Mouse (Mus musculus) cerebellum, adult 2 months (tissue): Measurements from ENCODE around the gene 5730455P16Rik. TPM values are rescaled to one million over a fixed set of nuclear protein-coding genes. Genes with fewer than 3 reads are reported as not detected.
"Not testable (repeated sequence)": the region's sequence is repeated elsewhere in the genome, so short reads cannot be mapped to it uniquely, and the experiment has no call there.

ENCODE experiments used
- DNase-seq, 2 experiments: peaks; one replicate each; pipeline ENCODE4 v3.0.0; 2021
- H3K27ac ChIP-seq: fragments of 200-500 bp; 2 replicates; pipeline ENCODE4 v1.5.1; 2012; ENCODE audit warnings: low read length, control low read depth, inconsistent platforms; ENCODE audit not compliant: insufficient read depth
- H3K27me3 ChIP-seq: fragments of 200-500 bp; 2 replicates; pipeline ENCODE4 v1.6.1; 2012; ENCODE audit warnings: inconsistent platforms, mild to moderate bottlenecking, low read length, moderate library complexity; ENCODE audit not compliant: control insufficient read depth, insufficient read depth
- H3K4me1 ChIP-seq: fragments of 200-500 bp; 2 replicates; pipeline ENCODE4 v1.6.1; 2011; ENCODE audit warnings: low read length; ENCODE audit not compliant: control insufficient read depth, insufficient read depth
- H3K4me3 ChIP-seq: fragments of 200-500 bp; replicated peaks from 2 replicates; pipeline ENCODE3; 2011; ENCODE audit warnings: mild to moderate bottlenecking, low read depth, low read length, control low read depth; ENCODE audit not compliant: insufficient read depth
- CTCF ChIP-seq: fragments of 200-500 bp; IDR thresholded peaks from 2 replicates; pipeline ENCODE4 v1.5.1; 2011; ENCODE audit warnings: low read depth, mild to moderate bottlenecking, control low read depth, low read length, moderate library complexity, borderline replicate concordance; ENCODE audit not compliant: insufficient read depth
- POLR2A ChIP-seq: fragments of 200-500 bp; IDR thresholded peaks from 2 replicates; pipeline ENCODE4 v1.6.1; 2011; ENCODE audit warnings: low read length, control low read depth, borderline replicate concordance; ENCODE audit not compliant: insufficient read depth
- WGBS: fragments of 180-500 bp; shearing (Covaris S2); methylation state at CpG from one replicate; pipeline ENCODE4 v1.1.7; 2018; 5-methylcytosine and 5-hydroxymethylcytosine counted together
- polyA plus RNA-seq: library from polyadenylated mRNA; depleted of rRNA; stranded (reverse); fragments of >200 nt; gene quantifications from 2 replicates; pipeline ENCODE4 v1.2.3, GENCODE M21; 2012; rRNA removed

Gene 5730455P16Rik
- 33.5 and 34.4 TPM in 2 replicates for polyA plus RNA-seq

DNA sequence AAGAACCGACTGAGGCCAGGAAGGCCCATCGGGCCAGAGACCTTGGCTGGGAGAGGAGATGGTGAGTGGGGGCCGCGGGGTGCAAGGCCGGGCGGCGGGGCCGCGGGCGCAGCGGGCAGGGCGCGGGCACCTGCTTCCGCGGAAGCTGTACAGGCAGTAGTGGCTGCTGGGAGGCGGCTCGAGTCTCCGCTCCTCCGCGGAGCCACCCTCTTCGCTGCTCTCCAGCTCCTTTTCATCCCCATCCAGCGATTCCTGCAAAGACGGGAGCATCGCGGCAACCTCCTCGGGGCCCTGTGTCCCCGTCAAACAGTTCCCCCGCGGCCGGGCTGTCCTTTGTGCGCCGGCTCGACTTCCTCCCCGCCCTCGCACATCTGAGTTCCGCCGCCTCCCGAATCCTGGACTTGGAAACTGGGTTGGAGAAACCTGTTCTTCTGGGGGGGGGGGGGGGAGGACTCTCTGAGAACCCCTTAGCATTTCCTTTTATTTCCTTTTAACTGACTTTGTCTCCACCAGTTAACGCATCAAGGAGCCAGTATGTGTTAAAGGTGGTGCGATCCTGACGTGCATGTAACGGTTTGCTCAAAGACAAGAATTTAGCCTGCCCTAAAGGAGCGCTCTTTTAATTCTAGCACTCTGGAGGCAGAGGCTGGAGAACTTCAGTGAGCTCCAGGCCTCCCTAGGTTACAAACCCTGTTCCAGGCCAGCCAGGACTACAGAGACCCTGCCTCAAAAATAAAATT, at the start of gene 5730455P16Rik:
TSS of gene 5730455P16Rik (minus strand) at position 323 of the 740 bp plus-strand sequence.
- H3K27ac ChIP-seq, result peak within 1 kb of the TSS; percentile 92
- H3K27me3 ChIP-seq, result no peaks in the 10 kb centered on the region
- peak within 1 kb of the TSS; percentile 95 for H3K4me3 ChIP-seq
- peak; percentile 80 for TF ChIP-seq POLR2A
- no peak for TF ChIP-seq CTCF
- DNase-seq, result peak; percentile 87 to 91
- no peaks in the 10 kb centered on the region; the same call in 1 of the 2 replicates for H3K4me1 ChIP-seq
- 2% methylated on average over 40 of the region's 43 CpGs for WGBS

DNA sequence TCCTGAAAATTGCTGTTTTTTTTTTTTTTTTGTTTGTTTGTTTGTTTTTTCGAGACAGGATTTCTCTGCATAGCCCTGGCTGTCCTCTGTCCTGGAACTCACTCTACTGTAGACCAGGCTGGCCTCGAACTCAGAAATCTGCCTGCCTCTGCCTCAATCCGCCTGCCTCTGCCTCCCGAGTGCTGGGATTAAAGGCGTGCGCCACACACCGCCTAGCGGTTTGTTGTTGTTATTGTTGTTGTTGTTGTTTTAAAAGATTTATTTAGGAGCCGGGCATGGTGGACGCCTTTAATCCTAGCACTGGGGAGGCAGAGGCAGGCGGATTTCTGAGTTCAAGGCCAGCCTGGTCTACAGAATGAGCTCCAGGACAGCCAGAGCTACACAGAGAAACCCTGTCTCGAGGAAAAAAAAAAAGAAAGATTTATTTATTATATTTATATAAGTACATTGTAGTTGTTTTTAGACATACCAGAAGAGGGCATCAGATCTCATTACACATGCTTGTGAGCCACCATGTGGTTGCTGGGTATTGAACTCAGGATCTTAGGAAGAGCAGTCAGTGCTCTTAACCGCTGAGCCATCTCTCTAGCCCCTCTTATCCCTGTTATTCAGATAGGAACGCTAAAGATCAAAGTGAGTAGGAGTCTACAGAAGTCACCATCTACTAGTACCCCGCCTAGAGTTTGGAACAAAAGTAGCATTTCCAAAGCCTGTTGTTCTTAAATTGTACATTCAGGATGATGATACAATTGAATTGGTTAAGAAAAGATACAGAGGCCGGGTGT, 48.4 kb upstream of the 5730455P16Rik start:
- not testable (repeated sequence) for H3K27ac ChIP-seq, H3K4me3 ChIP-seq, H3K4me1 ChIP-seq, H3K27me3 ChIP-seq, DNase-seq
- 81% methylated on average over 16 of the region's 16 CpGs for WGBS

DNA sequence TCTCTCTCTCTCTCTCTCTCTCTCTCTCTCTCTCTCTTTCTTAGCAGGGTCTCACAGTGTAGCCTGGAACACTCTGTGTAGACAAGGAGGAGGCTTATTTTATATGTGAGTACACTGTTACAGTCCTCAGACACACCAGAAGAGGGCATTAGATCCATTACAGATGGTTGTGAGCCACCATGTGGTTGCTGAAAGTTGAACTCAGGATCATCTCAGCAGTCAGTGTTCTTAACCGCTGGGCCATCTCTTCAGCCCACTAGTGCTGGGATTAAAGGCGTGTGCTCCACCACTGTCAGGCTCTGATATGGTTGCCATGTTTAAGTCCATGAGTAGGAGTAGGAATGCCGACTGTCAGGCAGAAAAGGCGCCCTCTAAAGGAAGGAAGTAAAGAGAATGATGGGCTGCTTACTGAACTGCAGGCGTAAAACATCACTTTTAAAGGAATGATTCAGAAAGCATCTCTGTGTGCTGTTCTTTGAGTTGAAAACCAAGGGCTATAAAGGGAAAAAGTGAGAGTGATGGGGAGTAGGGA, 47.5 kb upstream of the 5730455P16Rik start:
- Histone ChIP-seq H3K4me1 (no peaks in the 10 kb centered on the region; the same call in 1 of the 2 replicates), H3K4me3 (no peak overlapping the region), H3K27ac (no peak overlapping the region), H3K27me3 (no peaks in the 10 kb centered on the region)
- DNase-seq, result no peak
- 63% methylated on average over 5 of the region's 5 CpGs for WGBS
- TF ChIP-seq CTCF, result no peak
- no peak for TF ChIP-seq POLR2A

DNA sequence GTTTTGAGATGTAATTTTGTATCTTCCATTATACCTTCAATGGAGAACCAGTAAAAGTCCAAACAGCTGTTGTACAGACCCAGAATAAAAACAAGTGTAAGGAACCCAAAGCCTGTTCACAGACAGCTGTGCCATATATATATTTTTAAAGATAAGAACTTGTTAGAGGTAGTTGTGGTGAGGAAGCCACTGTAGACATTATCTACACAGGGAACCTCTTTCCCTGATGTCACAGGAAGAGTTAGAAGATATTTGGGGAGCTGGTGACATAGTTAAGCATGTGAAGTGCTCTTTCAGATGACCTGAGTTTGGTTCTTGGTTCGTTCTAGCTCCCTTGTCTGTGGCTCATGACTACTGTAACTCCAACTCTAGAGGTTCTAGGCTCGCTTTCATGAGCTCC, 46.9 kb upstream of the 5730455P16Rik start:
- no peaks in the 10 kb centered on the region for H3K27me3 ChIP-seq
- TF ChIP-seq CTCF, result no peak
- TF ChIP-seq POLR2A, result no peak

DNA sequence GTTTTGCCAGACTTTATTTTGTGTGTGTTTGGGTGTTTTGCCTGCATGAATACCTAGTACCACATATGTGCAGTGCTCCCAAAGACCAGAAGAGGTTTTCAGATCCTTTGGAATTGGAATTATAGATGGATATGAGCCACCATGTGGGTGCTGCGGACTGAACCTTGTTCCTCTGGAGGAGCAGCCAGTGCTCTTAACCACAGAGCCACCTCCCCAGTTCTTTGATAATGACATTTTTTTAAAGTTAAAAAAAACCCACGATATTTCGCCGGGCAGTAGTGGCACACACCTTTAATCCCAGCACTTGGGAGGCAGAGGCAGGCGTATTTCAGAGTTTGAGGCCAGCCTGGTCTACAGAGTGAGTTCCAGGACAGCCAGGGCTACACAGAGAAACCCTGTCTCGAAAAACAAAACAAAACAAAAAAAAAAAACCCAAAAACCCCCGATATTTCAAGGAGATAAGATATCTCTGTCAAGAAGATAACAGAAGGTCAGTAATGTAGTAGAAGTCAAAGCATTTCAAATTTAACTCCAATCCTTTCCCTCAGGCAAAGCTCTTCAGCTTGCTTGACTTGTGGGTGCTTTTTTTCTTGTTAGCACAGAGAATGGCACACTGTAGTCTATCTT, 43.7 kb upstream of the 5730455P16Rik start:
- Histone ChIP-seq H3K27ac (no peak overlapping the region), H3K4me3 (no peak overlapping the region), H3K27me3 (no peaks in the 10 kb centered on the region), H3K4me1 (no peaks in the 10 kb centered on the region)
- TF ChIP-seq POLR2A (no peak), CTCF (no peak)
- DNase-seq, result no peak
- 86% methylated on average over 7 of the region's 7 CpGs for WGBS

More for the DNA sequence above, 46.9 kb upstream of the 5730455P16Rik start:
- H3K4me3 ChIP-seq, result no peak overlapping the region
- no peak overlapping the region for H3K27ac ChIP-seq
- H3K4me1 ChIP-seq, result no peaks in the 10 kb centered on the region; the same call in 1 of the 2 replicates
- no peak for DNase-seq
- 82% methylated on average over 2 of the region's 2 CpGs for WGBS

DNA sequence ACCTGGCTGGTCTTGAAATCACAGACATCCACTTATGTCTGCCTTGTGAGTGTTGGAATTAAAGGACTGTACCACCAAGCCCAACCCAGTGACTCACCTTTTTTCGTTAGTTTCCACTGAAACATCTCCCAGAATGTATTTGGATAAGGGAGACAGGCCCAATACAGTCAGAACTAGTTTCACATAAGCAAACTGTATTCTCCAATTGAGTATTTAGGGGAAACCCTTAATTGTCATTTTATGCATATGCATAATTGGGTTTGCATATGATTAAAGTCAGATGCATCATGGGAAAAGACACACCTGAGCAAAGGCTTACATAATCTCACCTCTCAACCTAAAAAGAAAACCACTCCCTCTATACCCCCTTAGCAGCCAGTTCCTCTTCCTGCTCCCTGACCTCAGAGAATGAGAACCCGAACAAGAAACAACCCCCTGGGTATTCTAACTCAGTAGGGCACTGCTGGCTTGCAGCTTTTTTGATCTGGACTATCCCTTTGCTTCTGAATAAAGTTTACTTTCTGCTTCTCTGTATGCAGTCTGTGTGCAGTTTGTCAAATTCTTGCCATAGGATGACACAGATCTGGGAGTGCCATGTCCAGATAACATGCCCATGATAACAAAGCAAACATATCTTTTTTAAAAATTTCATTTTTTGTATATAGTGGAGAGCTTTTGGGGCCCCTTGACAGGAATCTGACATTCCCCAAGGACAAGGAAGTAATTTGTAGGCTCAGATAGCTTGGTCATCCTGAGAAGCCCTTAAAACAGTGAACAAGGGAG, 42.6 kb upstream of the 5730455P16Rik start:
- Histone ChIP-seq H3K4me3 (no peak overlapping the region), H3K4me1 (no peaks in the 10 kb centered on the region), H3K27me3 (no peaks in the 10 kb centered on the region), H3K27ac (no peak overlapping the region)
- TF ChIP-seq POLR2A (no peak), CTCF (no peak)
- no peak for DNase-seq
- WGBS, result 50% methylated on average over 2 of the region's 2 CpGs

DNA sequence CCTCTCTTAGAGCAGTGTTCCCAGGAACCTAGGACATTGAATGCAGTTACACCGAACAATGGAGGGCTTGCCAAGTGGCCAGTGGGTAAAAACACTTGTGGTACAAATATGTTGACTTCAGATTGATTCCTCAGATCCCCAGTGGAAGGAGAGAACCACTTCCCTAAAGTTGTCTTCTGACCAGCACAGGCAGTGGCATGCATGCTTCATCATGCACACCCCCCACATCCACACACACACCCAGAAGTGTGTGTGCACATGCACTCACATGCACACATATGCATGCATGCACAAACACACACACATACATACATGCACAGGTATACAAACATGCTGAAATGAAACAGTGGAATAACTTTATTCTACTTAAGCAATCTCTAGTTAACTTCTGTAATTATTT, 41.9 kb upstream of the 5730455P16Rik start:
- 89% methylated on average over 1 of the region's 1 CpGs for WGBS

More for the DNA sequence above, 41.9 kb upstream of the 5730455P16Rik start:
- TF ChIP-seq POLR2A, result no peak
- TF ChIP-seq CTCF, result no peak
- DNase-seq, result no peak
- no peak overlapping the region for H3K4me3 ChIP-seq
- no peaks in the 10 kb centered on the region for H3K27me3 ChIP-seq
- no peaks in the 10 kb centered on the region for H3K4me1 ChIP-seq
- H3K27ac ChIP-seq, result no peak overlapping the region
